Mouse (Mus musculus): Measurements from ENCODE around the gene Mapk1.

GRCm38 (mm10) chr16:17018071-17018470, 34.9 kb downstream of the Mapk1 start:
- TF ChIP-seq CTCF (conservative IDR thresholded peaks at IDR 0.05; ENCODE audit: low read length): no peak
- TF ChIP-seq POU5F1 (IDR thresholded peaks at IDR 0.05; ENCODE audit: borderline replicate concordance, low read length): no peak
- TF ChIP-seq NANOG (IDR thresholded peaks at IDR 0.05; ENCODE audit: borderline replicate concordance, low read length): no peak

Data from E14TG2a.4 (cell line).